Mouse (Mus musculus): ENCODE data around the gene Cbll1.

Cbll1 gene

DNA sequence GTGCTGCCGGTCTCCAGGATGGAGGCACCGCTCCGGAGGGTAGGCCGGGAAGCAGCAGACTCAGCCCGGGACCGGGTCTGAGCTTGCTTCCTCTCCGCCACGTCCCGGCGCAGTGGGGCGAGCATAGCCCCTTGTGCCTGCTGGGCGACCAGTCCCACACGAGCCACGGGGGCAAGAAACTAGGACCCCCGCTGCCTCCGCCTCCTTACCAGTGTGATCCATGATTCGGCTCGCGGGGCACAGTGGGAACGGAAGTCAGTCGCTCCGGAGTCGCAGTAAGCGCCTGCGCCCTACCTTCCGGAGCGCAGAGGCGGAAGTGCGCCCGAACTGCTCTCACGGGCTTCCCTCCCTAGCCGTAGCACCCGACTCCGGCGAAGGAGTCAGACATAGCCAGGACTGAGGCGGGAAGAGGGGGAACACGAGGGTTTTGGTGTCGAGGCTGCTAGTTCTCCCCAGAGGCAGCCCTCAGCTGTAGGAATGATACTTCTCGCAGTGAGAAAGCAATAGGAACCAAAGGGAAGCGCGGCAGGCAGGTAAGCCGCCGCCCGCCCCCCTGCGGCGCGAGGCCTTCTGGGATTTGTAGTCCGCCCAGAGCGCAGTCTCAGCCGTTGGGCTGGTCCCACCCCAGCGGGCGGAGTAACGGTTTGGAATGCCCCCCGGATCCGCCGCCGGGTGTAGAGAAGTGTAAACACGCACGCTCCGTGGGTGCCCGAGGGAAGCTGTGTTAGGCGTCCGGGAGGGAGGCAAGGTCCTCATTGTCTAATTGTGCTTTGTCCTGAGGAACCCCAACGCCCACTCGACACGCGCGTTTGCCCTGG lies at the start of gene Cbll1:
Gene Cbll1, minus strand, starts transcription at position 303 of the 818 bp plus-strand sequence.
- peak; percentile 83 for DNase-seq (ENCODE audit: low read depth)

DNA sequence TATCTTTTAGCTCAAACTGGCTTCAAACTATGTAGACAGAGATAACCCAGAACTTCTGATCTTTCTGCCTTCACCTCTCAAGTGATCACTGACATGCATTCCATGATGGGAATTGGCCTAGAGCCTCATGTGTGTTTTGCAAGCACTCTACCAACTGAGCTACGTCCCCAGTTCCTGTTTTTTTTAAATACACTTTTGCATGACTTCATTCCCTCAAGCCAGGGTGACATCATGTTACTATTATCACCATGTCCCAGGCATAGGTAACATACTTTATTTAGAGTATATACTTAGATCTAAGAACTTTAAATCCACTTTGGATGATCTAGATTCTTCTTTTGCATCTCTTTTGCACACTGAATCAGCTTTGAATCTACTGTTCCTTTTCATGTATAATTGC lies 46.6 kb upstream of the Cbll1 start:
- DNase-seq (ENCODE audit: low read depth): no peak

DNA sequence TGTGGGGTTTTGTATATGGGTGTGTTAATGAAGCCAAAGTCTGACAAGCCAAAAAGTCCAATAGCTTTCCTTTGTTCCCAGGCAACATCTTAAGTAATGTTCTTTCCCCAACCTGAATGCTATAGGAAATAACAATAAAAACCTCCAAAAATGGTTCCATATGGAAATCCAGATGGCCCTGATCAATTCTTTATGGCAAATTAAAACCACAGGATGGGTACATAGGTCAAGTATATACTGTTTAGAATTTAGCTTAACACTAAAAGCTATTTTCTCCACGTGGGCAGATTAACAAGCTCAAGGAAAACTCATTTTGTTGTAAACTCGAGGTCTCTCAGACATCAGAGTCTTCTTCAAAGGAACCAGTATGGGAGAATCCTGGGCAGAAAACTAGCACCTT lies 45.8 kb upstream of the Cbll1 start:
- DNase-seq (ENCODE audit: low read depth): no peak

DNA sequence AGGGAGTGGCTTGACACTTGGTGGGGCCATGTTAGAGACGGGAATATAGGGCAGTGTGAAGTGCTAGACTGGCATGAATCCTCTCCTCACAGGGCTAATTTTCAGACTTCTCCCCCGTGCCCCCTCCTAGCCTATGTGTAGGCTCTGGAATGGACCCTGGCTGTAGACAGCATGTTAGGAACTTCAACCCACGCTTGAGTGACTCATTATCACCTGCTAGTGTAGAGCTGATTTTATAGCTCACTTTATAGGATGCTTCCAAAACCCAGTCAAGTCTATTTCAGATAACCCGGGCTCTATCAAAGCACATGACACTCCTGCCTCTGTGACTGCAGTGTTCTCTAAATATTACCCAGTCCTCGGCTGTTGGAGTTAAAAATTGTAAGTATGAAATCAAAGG lies 42.1 kb upstream of the Cbll1 start:
- DNase-seq (ENCODE audit: low read depth): no peak

DNA sequence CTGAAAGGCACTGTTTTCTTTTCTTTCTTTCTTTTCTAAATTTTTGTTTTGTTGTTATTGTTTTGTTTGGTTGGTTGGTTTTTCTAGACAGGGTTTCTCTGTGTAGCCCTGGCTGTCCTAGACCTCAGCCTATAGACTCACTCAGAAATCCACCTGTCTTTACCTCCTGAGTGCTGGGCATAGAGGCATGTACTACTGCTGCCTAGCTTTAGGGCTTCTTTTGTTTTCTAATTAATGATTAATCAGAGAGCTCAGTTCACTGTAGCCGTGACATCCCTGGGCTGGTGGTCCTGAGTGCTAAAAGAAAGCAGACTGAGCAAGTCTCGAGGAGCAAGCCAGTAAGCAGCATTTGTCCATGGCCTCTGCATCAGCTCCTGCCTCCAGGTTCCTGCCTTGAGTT lies 40.4 kb upstream of the Cbll1 start:
- DNase-seq (ENCODE audit: low read depth): no peak

DNA sequence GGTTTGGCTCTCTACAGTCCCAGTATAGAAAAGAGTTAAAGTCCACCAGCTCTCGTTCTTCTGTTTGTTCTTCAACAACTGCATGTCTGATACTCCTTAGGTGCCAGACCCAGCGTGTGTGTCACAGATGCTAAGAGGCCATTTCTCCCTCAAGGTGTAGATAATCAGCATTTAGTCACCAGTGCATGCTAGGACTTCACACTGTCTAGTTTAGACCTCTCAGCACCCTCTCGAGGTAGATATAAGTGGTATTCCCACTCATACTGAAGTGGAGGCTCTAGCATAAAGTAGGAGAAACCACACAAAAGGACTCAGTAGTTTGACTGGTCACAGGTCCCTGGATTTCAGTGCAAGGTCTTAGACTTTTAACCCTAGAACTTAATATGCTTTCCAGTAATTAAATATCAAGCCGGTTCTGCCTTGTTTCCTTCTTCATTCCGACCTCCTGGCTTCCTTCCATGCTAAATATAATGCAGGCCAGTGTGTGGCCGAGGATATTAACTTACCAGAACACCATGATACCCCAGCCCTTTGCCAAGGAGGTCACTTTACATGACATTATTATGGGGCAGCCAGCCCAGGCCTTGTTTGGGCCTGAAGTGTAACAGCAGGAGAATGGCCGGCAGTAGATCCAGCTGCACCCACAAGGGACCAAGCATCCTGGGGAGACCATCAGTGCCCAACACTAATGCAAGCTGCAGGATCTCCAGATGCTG lies 38.3 kb upstream of the Cbll1 start:
- DNase-seq (ENCODE audit: low read depth): no peak

DNA sequence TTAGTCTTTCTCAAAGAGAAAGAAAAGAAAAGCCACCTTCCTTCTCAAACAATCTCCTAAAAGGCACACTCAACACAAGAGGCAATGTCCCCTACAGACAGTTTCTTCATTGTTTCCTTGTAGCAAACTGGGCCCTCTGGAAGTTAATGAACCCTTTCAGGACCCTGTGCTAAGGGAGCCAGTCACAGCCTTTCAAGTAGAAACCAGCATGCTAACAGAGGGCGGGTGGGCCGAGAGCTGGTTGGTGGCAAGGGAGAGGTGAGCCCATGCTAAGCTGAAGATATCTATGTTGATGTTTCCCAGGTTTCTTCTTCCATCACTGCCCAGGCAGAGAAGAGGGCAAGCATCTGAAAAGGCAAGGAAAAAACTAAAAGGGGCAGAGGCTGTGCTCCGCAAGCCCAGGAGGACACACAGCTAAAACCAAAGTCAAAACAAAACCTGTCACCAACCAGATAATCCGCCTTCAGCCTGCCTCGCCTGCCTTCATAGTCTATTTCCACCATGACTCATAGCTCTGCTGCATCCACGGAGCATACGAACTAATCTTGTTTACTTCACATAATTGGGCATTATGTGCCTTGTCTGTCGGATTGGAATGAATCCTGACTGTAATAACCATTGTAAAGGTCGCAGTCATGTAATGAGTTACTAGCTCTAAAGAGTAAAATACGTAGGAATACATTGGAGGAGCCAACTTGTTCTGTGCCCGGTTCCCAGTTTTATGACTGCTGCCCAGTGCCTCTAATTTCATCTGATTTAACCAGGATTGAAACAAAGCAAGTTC lies 34.8 kb upstream of the Cbll1 start:
- DNase-seq (ENCODE audit: low read depth): no peak

DNA sequence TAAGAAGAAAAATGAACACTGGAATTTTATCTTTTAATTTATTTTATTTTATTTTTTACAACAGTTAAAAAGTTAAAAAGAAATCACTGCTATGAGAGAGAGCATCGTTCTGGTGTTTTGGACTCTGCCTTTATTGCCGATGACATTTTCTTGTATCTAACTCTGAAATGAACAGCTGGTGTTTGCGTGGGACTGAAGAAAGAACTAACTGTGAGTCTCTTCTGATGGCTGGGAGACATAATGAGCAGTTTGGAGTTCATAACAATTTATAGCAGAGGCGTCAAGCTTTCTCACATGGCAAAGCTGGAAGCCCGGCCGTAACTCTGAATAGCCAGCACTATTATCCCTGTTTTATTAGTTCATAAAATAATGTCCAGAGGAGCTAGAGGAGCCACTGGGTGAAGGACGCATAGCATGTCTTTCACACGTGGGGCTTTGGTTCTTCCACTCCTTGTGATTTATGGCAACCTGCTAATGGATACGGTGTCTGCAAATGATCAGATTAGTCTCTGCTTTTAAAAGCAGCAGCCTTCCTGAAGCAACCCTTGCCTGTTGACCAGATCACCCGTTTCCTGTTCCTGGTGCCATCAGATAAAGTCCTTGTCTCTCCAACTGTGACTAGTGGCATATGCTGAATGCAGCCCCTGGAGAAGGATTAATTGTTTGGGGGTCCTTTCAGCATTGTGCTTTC lies 33.9 kb upstream of the Cbll1 start:
- no peak for DNase-seq (ENCODE audit: low read depth)

DNA sequence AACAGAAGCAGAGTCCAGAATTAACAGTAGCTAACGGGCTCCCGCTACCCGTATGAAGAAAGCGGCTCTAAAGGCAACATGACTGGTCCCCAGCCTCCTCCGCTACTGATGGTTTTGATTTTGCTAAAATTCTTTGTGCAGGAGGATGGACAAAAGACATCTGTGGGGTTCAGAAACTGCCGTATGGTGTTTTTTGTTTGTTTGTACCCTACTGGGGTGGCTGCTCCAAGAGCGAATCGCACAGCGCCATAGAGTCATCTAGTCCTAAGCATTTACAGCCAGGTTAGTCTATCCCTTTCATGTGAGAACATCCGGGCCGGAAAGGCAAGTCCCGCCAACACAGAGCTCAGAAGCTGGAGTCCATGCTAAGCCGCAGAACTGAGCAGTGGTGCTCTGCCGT lies 32.6 kb upstream of the Cbll1 start:
- no peak for DNase-seq (ENCODE audit: low read depth)

DNA sequence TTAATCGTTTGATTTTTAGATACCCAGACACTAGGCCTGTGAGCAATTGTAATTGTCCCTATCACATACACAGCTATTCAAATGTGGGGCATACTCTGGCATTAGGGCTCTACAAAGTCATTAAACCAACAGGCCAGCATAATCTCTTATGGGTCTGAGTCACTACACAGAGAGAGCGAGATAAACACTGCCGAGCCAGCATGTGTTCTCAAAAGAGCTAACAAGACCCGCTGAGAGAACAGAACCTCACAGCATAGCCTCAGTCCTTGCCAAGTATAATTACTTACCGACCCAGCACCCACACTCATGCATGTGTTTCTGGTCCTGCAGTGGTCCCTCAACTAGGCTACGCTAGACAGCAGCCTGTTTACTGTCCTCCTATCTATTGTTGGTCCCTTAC lies 28.0 kb upstream of the Cbll1 start:
- no peak for DNase-seq (ENCODE audit: low read depth)

DNA sequence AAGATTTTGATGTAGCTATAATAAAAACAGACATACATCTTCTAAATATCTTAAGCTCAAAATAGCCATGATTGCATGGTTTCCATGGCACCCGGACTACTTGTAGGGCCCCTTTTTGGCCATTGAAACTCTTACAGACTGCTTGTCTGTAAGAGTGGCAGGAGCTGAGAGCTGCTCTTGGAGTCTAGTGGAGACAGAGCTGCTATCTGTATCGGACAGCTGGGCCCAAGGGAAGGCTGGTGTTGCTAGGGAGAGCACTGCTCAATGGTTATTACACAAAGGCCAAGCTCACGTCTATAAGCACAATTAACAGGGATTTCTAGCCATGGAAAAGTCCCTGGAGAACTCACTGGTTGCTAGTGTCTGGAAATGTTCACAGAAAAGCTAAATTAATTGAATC lies 22.0 kb upstream of the Cbll1 start:
- DNase-seq (ENCODE audit: low read depth): no peak

DNA sequence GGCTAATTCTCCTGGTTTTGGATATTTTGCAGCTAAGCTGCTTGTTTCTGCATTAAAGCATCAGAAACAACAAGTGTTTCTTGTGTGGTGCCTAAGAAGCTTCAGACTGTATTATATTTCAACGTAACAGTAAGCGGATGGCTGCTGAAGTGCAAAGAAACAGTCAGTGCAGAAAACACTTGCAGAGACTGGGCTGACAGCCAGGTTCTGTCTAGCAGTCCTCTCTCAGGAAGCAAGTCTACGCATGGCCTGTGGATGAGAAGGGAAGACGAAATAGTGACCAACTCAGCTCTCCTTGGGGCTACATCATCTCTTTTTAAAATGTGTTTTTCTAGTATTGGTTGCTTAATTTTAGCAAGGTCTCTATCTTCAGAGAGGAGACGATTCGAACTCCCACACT lies 20.7 kb upstream of the Cbll1 start:
- DNase-seq (ENCODE audit: low read depth): no peak

DNA sequence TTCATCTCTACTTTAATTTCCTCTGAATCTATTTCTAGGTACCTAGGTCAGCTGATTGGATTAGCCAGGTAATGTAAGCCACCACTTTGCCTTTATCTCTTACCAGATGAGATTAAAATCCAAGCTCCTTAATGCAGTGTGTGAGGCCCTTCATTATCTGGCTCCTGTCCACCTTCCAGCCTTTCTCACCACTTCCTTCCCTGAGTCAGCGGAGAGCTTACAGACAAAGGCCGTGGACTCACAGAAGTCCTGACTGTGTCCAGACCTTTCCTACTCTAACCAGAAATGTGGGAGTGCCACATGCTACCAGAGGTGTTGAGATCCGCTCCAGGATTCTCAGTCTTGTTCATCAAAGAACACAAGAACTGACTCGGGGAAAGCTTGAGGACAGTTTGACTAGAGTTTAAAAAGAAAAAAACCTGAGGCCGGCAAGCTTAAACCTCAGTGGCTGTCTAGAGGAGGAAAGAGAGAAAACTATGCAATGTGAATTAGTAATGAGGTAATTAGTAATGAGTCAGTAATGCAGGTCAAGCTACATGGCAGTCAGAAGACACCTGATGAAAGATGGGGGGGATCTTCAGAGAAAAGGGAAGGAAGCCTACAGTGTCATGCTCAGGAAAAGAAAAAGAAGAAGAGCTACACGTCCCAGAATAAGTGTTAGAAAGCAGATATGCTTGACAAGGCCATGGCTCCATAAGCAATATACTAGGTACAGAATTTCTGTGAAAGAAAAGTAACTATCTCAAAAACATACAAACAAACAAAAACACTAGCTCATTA lies 14.5 kb upstream of the Cbll1 start:
- DNase-seq (ENCODE audit: low read depth): no peak

DNA sequence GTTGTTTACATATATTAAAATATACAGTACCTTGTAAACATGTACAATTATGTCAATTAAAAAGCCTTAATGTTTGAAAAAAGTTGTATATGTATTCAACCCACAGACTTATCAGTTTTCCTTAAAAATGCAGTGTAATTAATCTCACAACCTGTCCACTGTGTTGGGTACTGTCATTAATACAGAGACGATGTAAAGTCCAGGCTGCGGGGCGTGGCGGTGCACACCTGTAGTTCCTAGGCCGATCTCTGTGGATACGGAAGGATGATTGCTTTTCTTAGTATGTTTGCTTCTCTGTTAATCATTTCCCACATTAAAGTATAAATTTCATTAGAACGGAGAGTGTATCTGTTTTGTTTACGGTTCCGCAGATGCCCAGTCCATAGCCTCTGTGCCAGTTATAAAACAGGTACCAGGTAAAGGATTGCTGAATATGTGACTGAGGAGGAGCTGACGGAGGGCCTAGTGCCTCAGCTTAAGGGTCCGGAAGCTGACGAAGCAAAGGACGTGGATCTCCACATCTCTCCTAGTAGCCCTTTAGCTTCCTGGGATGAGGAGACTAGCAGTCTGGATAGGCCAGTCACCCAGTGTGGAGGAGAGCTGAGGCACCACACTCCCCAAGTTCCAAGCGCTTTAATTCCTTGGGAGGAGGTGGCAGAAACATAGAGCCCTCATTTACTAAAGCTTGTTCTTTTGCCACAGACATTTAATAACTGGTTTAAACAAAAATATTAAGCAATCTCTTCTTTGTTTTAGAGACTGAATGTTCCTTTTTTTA lies 13.4 kb upstream of the Cbll1 start:
- DNase-seq (ENCODE audit: low read depth): no peak

DNA sequence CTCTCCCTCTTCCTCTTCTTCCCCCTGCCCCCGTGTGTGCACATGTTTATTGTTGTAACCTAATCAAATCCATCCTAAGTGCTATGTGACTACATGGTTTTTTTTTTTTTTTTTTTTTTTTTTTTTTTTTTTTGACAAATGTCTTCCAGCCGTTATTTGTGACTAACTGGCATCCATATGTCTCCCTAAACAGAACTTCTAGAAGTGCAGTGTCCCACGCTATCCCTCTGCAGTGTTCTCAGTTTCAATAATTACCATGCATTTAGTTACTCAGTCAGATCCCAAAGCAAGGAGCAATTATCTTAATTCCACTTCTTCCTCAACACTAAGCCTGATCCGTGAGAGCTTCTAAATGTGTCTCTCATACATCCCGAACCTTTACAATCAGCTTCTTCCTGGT lies 11.8 kb upstream of the Cbll1 start:
- DNase-seq (ENCODE audit: low read depth): no peak

DNA sequence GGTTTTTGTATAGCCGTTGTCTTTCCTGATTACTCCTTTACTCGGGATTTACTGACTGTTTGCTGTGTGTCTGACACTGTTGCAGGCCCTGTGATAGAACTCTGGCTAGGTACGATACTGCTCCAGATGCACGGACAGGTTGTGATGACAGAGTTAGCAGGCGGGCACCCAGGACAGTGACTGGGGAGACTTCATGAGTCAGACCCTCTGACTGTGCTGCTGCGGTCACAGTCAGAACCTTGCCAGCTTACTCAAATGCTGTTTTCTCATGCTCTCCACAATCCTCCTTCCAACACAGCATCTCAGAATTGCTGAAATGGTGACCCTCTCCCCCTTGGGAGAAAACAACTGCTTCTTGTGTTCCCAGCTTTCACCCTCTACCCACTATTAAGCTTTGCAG lies 9.1 kb upstream of the Cbll1 start:
- no peak for DNase-seq (ENCODE audit: low read depth)

DNA sequence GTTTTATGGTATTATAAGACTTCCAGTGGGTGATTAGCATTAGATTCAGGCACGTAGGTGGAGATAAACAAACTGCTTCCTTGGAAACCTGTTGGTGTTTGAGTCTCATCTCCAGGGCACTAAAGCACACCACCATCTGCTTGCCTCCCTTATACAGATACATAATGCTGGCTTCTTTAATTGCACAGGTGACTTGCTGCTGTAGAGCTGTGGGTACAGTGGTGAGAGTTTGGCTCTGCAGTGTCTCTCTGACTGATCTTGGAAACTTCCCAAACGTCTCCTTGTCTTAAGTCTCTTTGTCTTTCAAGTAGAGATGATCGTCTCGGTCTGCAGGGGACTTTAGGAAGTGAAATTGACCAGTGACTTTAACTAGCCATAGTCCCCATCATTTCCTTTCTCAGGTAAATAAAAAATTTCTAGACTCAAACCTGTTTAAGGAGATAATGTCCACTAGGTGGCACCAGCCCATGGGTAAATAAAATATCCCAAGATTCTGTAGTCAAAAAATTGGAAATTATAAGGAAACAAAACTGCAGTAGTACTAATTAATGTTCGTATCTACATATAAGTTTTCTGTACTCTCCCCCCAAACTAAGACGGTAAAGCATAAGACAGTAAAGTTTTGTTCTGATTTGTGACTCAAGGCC lies 8.4 kb upstream of the Cbll1 start:
- DNase-seq (ENCODE audit: low read depth): no peak

DNA sequence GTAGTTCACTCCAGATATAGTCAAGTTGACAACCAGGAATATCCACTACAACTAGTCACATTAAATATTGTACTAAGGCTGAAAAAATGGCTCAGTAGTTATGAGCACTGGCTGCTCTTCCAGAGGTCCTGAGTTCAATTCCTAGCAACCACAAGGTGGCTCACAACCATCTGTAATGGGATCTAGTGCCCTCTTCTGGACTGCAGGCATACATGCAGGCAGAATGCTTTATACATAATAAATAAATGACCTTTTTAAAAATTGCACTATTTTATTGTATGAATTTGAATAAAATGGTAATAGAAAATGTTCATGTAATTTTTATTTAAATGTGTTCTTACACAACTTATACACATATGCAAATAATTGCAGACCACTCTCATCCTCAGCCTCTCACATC lies 3.8 kb upstream of the Cbll1 start:
- DNase-seq (ENCODE audit: low read depth): no peak

DNA sequence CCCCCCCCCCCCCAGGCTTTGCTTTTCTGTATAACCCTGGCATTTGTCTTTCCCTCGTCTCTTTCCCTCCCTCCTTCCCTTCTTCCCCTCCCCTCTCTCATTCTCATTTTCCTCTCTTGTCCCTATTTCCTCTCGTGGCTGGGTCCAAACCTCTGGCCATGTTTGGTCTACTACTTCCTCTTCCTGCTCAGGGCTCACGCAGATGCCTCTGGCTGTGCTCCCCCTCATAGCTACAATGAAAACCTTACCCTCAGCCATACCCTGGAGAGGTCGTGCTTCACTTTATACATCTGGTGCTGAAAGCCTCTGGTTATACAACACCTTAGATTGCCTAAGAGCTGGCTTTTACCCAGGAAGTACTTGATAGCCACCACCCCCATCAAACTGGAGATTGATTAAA lies 1.9 kb upstream of the Cbll1 start:
- no peak for DNase-seq (ENCODE audit: low read depth)

DNA sequence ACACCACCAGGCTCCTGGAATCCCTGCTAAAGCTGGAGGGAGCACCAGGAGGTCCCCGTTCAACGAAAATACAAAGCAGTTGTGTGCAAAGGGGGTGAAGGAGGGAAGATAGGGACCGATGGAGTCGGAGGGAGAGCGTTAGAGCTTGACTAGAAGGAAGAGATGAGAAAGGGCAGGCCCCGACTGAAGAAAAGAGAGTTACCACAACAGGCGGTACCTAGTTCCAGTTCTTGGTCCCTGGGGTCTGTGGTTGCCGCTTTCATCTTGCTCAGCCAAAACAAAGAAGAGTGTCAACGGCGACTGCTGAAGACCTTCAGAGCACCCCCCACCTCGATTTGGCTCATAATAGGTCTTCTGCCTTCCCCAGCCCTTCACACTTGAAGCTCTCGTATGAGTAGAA lies 780 bp upstream of the Cbll1 start:
- DNase-seq (ENCODE audit: low read depth): no peak
